Mouse (Mus musculus): ENCODE results near the gene Lrrc42. TPM values are rescaled to one million over a fixed set of nuclear protein-coding genes. Genes with fewer than 3 reads are reported as not detected.

Gene Lrrc42
- polyA plus RNA-seq, 1 experiment from 2014 or later = 70.4 TPM

- Histone ChIP-seq H3K9me3 (replicated peaks; ENCODE audit: control insufficient read depth, low read length) (no peaks in the 10 kb centered on the region), H3K36me3 (ENCODE audit: control insufficient read depth, insufficient read depth, low read length) (no peaks in the 10 kb centered on the region), H3K4me1 (ENCODE audit: control insufficient read depth, insufficient read depth, low read length) (0 out of 2 replicates have a peak, but pooled peaks cover 4% of the 10 kb centered on the region), H3K4me2 (no peak overlapping the region), H3K27ac (ENCODE audit: low read depth, low read length) (no peak overlapping the region), H3K27me3 (ENCODE audit: control insufficient read depth, insufficient read depth, low read length) (peaks cover 4% of the 10 kb centered on the region; the same call in 1 of the 2 replicates), H3K9ac (ENCODE audit: low read depth, low read length) (no peak overlapping the region), H3K4me3 (ENCODE audit: low read depth, low read length) (no peak overlapping the region)
- no peak for ATAC-seq (replicated peaks; ENCODE audit: insufficient number of reproducible peaks, low FRiP score, low TSS enrichment)
- 72% methylated on average over 12 of the region's 12 CpGs for WGBS (ENCODE audit: insufficient replicate concordance)
Observed at GRCm38 (mm10) chr4:107213279-107214011, 39.9 kb downstream of the Lrrc42 start.

GRCm38 (mm10) chr4:107211936-107212335 lies 41.4 kb downstream of the Lrrc42 start:
- H3K4me3 ChIP-seq (ENCODE audit: low read depth, low read length) = no peak overlapping the region
- 77% methylated on average over 5 of the region's 5 CpGs for WGBS (ENCODE audit: insufficient replicate concordance)
- no peak overlapping the region for H3K27ac ChIP-seq (ENCODE audit: low read depth, low read length)
- H3K4me1 ChIP-seq (ENCODE audit: control insufficient read depth, insufficient read depth, low read length) = no peaks in the 10 kb centered on the region
- H3K4me2 ChIP-seq = no peak overlapping the region
- ATAC-seq (replicated peaks; ENCODE audit: insufficient number of reproducible peaks, low FRiP score, low TSS enrichment) = no peak
- H3K36me3 ChIP-seq (ENCODE audit: control insufficient read depth, insufficient read depth, low read length) = no peaks in the 10 kb centered on the region
- H3K9me3 ChIP-seq (replicated peaks; ENCODE audit: control insufficient read depth, low read length) = no peaks in the 10 kb centered on the region
- H3K9ac ChIP-seq (ENCODE audit: low read depth, low read length) = no peak overlapping the region
- peaks cover 4% of the 10 kb centered on the region; the same call in 1 of the 2 replicates for H3K27me3 ChIP-seq (ENCODE audit: control insufficient read depth, insufficient read depth, low read length)

GRCm38 (mm10) chr4:107211465-107211864 lies 41.9 kb downstream of the Lrrc42 start:
- Histone ChIP-seq H3K9me3 (replicated peaks; ENCODE audit: control insufficient read depth, low read length) (no peaks in the 10 kb centered on the region), H3K4me1 (ENCODE audit: control insufficient read depth, insufficient read depth, low read length) (no peaks in the 10 kb centered on the region), H3K27ac (ENCODE audit: low read depth, low read length) (no peak overlapping the region), H3K27me3 (ENCODE audit: control insufficient read depth, insufficient read depth, low read length) (peaks cover 4% of the 10 kb centered on the region; the same call in 1 of the 2 replicates), H3K36me3 (ENCODE audit: control insufficient read depth, insufficient read depth, low read length) (no peaks in the 10 kb centered on the region), H3K9ac (ENCODE audit: low read depth, low read length) (no peak overlapping the region), H3K4me3 (ENCODE audit: low read depth, low read length) (no peak overlapping the region), H3K4me2 (no peak overlapping the region)
- 68% methylated on average over 4 of the region's 4 CpGs for WGBS (ENCODE audit: insufficient replicate concordance)
- no peak for ATAC-seq (replicated peaks; ENCODE audit: insufficient number of reproducible peaks, low FRiP score, low TSS enrichment)

GRCm38 (mm10) chr4:107210483-107211097 lies 42.7 kb downstream of the Lrrc42 start:
- no peak for ATAC-seq (replicated peaks; ENCODE audit: insufficient number of reproducible peaks, low FRiP score, low TSS enrichment)
- Histone ChIP-seq H3K9ac (ENCODE audit: low read depth, low read length) (no peak overlapping the region), H3K27me3 (ENCODE audit: control insufficient read depth, insufficient read depth, low read length) (no peaks in the 10 kb centered on the region), H3K9me3 (replicated peaks; ENCODE audit: control insufficient read depth, low read length) (no peaks in the 10 kb centered on the region), H3K4me2 (no peak overlapping the region), H3K4me1 (ENCODE audit: control insufficient read depth, insufficient read depth, low read length) (no peaks in the 10 kb centered on the region), H3K36me3 (ENCODE audit: control insufficient read depth, insufficient read depth, low read length) (no peaks in the 10 kb centered on the region), H3K4me3 (ENCODE audit: low read depth, low read length) (no peak overlapping the region), H3K27ac (ENCODE audit: low read depth, low read length) (no peak overlapping the region)
- whole genome bisulfite sequencing (ENCODE audit: insufficient replicate concordance) = 71% methylated on average over 5 of the region's 5 CpGs

- no peaks in the 10 kb centered on the region for H3K4me1 ChIP-seq (ENCODE audit: control insufficient read depth, insufficient read depth, low read length)
- H3K27me3 ChIP-seq (ENCODE audit: control insufficient read depth, insufficient read depth, low read length) = no peaks in the 10 kb centered on the region
- WGBS (ENCODE audit: insufficient replicate concordance) = 79% methylated on average over 3 of the region's 3 CpGs
- no peaks in the 10 kb centered on the region for H3K9me3 ChIP-seq (replicated peaks; ENCODE audit: control insufficient read depth, low read length)
- H3K4me2 ChIP-seq = no peak within 1 kb of the TSS
- peaks cover 5% of the 10 kb centered on the region; the same call in 1 of the 2 replicates for H3K36me3 ChIP-seq (ENCODE audit: control insufficient read depth, insufficient read depth, low read length)
- no peak within 1 kb of the TSS for H3K9ac ChIP-seq (ENCODE audit: low read depth, low read length)
- ATAC-seq (replicated peaks; ENCODE audit: insufficient number of reproducible peaks, low FRiP score, low TSS enrichment) = no peak
- no peak within 1 kb of the TSS for H3K27ac ChIP-seq (ENCODE audit: low read depth, low read length)
- no peak within 1 kb of the TSS for H3K4me3 ChIP-seq (ENCODE audit: low read depth, low read length)
Observed at GRCm38 (mm10) chr4:107208880-107209279, 44.5 kb downstream of the Lrrc42 start, which contains the start of gene Ldlrad1. Ldlrad1 (plus strand) TSS chr4:107209180.

GRCm38 (mm10) chr4:107207016-107207415 lies 46.3 kb downstream of the Lrrc42 start:
- peaks cover 5% of the 10 kb centered on the region; the same call in 1 of the 2 replicates for H3K36me3 ChIP-seq (ENCODE audit: control insufficient read depth, insufficient read depth, low read length)

GRCm38 (mm10) chr4:107203001-107203400 lies 50.3 kb downstream of the Lrrc42 start:
- Histone ChIP-seq H3K9me3 (replicated peaks; ENCODE audit: control insufficient read depth, low read length) (no peaks in the 10 kb centered on the region), H3K27ac (ENCODE audit: low read depth, low read length) (no peak overlapping the region), H3K4me1 (ENCODE audit: control insufficient read depth, insufficient read depth, low read length) (no peaks in the 10 kb centered on the region), H3K27me3 (ENCODE audit: control insufficient read depth, insufficient read depth, low read length) (no peaks in the 10 kb centered on the region), H3K9ac (ENCODE audit: low read depth, low read length) (no peak overlapping the region), H3K4me3 (ENCODE audit: low read depth, low read length) (no peak overlapping the region), H3K36me3 (ENCODE audit: control insufficient read depth, insufficient read depth, low read length) (peaks cover 16% of the 10 kb centered on the region), H3K4me2 (no peak overlapping the region)
- no peak for ATAC-seq (replicated peaks; ENCODE audit: insufficient number of reproducible peaks, low FRiP score, low TSS enrichment)
- WGBS (ENCODE audit: insufficient replicate concordance) = 90% methylated on average over 7 of the region's 7 CpGs

More at GRCm38 (mm10) chr4:107207016-107207415, 46.3 kb downstream of the Lrrc42 start:
- H3K27me3 ChIP-seq (ENCODE audit: control insufficient read depth, insufficient read depth, low read length) = no peaks in the 10 kb centered on the region
- H3K4me1 ChIP-seq (ENCODE audit: control insufficient read depth, insufficient read depth, low read length) = no peaks in the 10 kb centered on the region
- no peak overlapping the region for H3K9ac ChIP-seq (ENCODE audit: low read depth, low read length)
- no peak overlapping the region for H3K4me2 ChIP-seq
- H3K4me3 ChIP-seq (ENCODE audit: low read depth, low read length) = no peak overlapping the region
- H3K9me3 ChIP-seq (replicated peaks; ENCODE audit: control insufficient read depth, low read length) = no peaks in the 10 kb centered on the region
- 93% methylated on average over 2 of the region's 2 CpGs for WGBS (ENCODE audit: insufficient replicate concordance)
- no peak for ATAC-seq (replicated peaks; ENCODE audit: insufficient number of reproducible peaks, low FRiP score, low TSS enrichment)
- H3K27ac ChIP-seq (ENCODE audit: low read depth, low read length) = no peak overlapping the region

GRCm38 (mm10) chr4:107201779-107202178 lies 51.6 kb downstream of the Lrrc42 start:
- H3K9ac ChIP-seq (ENCODE audit: low read depth, low read length) = no peak overlapping the region
- H3K27ac ChIP-seq (ENCODE audit: low read depth, low read length) = no peak overlapping the region
- peaks cover 21% of the 10 kb centered on the region for H3K36me3 ChIP-seq (ENCODE audit: control insufficient read depth, insufficient read depth, low read length)
- H3K9me3 ChIP-seq (replicated peaks; ENCODE audit: control insufficient read depth, low read length) = no peaks in the 10 kb centered on the region
- no peak for ATAC-seq (replicated peaks; ENCODE audit: insufficient number of reproducible peaks, low FRiP score, low TSS enrichment)
- WGBS (ENCODE audit: insufficient replicate concordance) = 95% methylated on average over 3 of the region's 3 CpGs
- H3K27me3 ChIP-seq (ENCODE audit: control insufficient read depth, insufficient read depth, low read length) = no peaks in the 10 kb centered on the region
- H3K4me3 ChIP-seq (ENCODE audit: low read depth, low read length) = no peak overlapping the region
- no peaks in the 10 kb centered on the region for H3K4me1 ChIP-seq (ENCODE audit: control insufficient read depth, insufficient read depth, low read length)
- no peak overlapping the region for H3K4me2 ChIP-seq

All from heart, embryonic 11.5 days (tissue).